Mouse (Mus musculus): ENCODE measurements around the gene Asah2.
"Not testable (repeated sequence)": the region's sequence is repeated elsewhere in the genome, so short reads cannot be mapped to it uniquely, and the experiment has no call there.

The Asah2 gene

DNA sequence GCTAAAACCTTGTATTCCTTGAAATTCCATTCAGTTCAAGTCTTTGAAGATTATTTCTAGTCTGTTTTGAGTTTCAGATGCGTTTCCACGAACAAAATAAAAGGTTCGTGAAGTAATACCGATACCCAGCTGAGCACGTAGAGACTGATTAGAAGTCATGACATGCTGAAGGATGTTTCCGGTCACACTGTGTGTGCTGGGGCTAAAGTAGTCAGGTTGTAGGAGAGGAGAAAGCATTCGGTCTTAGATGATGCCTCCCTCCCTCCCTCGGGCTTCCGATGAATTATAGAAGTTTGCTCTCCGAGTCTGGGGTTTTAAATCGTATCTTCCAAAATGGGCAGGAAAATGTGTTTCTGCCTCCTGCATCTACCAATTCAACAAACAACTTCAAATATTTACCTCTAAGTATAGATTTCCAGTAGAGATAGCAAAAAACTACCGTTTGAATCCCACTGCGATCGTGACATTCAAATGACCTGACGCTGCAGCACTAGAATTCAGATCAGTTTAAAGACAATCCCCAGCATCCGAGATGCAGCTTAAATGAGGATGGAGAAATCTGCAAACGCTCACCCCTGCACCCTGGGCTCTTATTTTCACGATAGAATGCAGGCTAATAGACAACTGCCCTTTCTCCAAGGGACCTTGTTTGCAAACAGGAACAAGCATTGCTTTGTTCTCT is 5.6 kb downstream of the Asah2 start:
- no peak for DNase-seq

DNA sequence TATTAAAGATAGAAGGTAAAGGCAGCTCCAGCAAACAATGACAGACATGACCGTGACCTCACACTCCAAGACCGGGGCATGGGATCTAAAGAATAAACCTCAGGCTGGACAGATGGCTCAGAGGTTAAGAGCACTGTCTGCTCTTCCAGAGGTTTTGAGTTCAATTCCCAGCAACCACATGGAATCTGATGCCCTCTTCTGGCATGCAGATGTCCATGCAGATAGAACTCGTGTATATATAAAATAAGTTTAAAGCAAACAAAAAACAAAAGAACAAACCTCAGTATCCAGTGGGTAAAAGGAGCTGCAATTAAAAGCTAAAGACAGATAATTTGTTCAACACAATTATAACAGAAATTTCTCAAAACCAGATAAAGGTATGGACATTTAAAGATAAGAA is 9.4 kb downstream of the Asah2 start:
- no peak for DNase-seq

DNA sequence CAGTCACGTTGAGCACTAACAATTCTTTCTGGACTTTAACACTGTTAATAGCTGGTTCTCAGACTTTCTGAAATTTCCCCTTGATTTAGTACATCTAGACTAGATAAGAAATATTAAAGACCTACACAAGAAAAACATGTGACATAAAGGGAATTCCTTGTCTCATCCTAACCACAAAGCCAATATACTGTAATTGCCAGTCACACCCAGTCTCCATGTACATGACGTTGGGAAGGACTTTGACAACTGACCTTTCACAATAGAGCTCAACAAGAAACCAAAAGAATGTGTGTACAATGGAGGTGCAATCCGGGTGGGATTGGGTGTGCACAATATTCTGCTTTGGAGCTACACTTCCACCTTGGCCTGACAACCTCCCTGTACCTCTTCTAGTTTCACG is 15.7 kb downstream of the Asah2 start:
- DNase-seq: no peak

DNA sequence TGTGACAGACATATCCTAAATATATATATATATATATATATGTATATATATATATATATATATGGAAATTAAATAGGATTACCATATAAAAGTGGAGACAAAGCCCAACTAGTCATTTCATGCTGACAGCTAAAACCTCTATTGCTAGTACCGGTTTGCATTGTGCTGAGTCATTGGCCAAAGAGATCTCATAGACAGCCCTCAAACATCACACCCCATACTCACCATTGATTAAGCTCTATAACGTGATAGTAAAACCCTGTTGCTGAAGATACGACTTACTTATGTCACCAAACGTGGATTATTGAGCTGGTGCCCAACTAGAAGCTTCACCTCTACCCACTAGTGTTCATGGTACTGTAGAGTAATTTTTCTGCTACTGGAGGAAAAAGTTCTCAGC is 17.2 kb downstream of the Asah2 start:
- no peak for DNase-seq

DNA sequence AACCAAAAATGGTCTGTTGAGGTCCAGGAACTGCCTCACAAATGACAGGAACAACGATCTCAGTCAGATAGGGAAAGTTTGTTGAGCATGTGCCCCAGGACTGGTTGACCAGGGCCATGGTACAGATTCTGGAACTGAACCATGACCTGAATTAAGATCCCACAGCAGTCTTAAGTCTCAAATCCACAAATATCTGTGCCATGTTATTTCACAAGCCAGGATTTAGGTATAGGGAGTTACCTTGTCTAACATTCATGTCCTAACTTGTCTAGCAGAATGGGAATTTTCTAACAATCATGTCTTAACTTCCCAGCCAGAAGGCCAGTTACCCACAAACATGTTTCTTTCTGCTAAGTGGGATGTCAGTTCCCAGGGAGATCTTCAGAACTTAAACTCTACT is 19.4 kb downstream of the Asah2 start:
- no peak for DNase-seq

DNA sequence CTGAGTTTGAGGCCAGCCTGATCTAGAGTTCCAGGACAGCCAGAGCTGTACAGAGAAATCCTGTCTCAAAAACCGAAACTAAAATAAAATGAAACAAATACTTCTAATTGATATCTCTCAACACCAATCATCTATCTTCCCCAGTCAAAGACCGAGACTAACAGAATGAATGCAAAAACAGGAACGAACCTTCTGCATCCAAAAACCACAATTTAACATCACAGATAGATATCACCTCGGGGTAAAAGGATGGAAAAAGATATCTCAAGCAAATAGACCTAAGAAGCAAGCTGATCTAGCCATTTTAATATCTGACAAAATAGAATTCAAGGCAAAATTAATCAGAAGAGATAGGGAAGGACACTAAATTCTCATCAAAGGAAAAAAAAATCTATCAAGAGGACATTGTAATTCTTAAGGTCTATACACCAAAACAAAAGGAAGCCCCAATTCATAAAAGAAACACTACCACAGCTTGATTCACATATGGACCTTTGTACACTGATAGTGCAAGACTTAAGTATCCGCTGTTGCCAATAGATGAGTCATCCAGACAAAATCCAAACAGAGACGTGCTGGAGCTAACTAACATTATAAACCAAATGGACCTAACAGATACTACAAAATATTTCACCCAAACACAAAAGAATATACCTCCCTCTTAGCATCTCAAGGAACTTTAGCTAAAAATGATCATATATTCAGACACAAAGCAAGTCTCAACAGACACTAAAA is 20.1 kb downstream of the Asah2 start:
- DNase-seq: no peak

DNA sequence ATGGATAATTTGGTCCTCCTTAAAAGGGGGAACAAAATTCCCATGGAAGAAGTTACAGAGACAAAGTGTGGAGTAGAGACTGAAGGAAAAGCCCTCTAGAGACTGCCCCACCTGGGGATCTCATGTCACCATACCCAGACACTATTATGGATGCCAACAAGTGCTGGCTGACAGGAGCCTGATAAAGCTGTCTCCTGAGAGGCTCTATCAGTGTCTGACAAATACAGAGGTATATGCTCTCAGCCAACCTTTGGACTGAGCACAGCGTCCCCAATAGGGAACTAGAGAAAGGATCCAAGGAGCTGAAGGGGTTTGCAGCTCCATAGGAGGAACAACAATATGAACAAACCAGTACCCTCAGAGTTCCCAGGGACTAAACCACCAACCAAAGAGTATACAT is 23.2 kb downstream of the Asah2 start:
- DNase-seq: not testable (repeated sequence)

DNA sequence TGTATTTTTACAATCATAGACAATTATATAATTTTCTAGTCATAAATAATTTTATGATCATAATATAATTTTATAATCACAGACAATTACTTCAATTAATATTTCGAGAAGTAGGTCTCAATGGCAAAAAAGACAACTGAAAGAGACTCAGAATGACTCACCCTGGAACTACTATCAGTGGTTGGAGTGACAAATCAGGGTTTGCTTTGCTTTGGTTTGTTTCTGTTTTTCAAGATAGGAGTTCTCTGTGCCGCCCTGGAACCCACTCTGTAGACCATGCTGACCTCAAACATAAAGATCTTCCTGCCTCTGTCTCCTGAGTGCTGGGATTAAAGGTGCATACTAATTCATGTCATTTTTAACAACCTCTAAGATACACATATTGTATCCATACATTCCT is 37.7 kb downstream of the Asah2 start:
- DNase-seq: no peak

DNA sequence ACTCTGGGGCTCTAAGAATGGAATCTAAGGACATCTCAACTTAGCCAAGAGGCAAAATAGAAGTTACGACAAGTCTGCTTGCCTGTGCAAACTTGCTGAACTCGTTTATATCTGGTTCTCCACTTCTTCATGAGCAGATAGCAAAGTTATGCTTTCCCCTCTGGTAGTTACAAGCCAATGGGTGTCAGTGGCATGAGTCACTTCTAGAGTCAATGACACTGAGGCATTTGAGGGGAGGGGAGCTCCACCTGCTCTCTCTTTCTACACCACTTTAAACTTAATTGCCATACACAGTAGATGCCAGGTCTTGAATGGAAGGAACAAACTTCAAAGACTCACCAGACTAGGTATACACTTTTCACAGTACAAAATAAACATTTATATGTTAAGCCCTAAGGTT is 38.4 kb downstream of the Asah2 start:
- DNase-seq: no peak

DNA sequence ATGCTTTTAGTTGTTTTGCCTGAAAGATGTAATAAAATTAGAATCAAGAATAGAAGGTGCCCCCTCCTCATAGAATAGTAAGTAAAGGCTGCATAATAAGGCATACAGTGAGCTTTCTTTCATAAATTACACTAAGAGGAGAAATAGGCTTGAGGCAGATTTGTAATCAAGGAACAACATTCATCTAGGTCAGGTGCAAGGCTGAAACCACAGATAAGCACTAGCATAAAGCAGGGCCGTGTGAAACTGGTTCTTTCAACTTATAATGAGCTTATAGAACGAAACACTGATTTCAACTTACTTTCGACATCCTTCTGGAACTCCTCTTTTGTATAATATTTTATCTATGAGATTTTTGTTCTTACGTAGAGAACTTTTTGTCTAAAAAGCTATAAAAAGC is 40.3 kb downstream of the Asah2 start:
- DNase-seq: no peak

DNA sequence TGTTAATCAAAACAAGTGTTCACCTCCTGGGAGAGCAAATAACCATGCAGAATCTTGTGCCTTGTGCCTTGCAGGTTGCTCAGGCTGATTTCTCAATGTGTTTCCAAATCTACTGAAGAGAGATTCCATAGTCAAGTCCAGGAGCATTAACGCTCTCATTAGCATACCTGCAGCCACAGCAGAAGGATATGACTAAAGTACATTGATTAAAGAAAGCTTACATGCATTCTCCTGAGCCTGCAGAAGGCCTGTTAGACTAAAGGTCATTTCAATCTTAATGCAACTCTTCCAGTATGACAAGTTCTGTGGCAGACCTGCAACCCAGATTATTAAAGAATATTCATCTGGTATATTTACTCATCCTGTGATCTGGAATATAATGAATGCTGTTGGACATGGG is 46.7 kb downstream of the Asah2 start:
- DNase-seq: no peak

DNA sequence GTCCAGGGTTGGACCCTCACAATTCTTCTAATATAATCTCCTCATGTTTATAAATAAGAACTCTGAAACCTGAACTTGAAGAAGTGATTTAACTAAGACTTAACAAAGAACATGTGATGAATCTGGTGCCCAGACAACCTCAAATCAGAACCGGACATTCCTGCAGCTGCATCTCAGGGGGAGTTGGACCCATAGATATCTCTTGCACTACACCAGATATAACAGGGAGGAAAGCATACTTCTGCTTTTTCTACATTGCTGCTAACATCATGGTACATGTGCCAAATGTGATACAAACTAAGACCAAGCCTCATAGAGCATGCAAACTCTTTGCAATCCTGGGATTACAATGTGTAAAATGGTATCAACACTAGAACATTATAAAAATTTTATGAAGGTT is 51.8 kb downstream of the Asah2 start:
- no peak for DNase-seq

DNA sequence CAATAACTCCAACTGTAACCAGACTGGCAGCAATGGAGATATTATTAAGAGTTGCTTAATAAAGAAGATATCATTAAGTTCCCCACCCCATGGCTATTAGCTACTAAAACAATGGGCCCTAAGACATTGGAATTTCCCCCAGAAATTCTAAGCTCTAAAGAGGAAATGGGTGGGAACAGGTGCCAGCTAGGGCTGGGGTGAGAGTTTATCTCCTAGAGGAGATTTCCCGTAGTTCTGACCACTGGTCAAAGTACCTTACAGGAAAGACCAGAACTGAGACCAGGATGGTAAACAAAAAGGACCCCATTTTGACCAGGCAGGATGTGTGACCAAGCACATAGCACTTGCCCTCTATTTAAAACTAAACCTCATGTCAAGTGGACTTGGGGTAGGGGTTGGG is 52.3 kb downstream of the Asah2 start:
- DNase-seq: no peak

DNA sequence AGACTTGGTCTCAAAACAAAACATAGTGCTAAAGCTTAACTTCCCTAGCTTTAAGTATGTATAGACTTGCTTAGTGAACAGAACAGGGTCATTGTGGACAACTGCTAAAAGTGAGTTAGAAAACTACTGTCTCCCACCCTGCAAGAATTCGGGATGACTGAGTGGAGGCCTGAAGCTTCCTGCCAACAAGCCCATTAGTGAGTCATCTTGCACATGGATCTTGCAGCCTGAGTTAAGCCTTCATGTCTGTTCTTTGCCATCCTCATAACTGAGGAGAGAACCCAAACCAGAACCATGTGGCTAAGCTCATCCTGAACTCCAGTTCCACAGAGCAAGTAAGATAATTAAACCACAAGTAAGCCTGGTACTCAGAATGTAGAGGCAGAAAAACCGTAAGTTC is 56.8 kb downstream of the Asah2 start:
- no peak for DNase-seq

DNA sequence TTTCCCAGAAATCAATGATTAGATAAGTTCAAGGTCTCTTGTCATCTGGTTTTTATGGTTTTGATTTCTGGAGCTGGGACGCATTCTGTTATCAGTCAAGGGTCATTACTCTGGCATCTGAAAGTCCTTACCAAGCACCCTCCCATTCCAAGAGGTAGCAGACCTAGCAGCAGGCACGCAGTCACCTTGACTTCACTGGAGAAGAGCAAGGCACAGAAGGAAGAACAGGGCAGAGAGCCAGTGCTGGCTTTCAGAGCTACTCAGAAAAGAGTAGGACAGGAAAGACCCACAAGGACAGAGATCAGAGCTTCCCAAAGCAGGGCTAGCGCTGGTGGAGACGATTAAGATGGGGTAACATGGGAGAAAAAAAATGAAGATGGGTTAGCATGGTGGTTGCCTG is 75.1 kb downstream of the Asah2 start:
- DNase-seq: no peak

DNA sequence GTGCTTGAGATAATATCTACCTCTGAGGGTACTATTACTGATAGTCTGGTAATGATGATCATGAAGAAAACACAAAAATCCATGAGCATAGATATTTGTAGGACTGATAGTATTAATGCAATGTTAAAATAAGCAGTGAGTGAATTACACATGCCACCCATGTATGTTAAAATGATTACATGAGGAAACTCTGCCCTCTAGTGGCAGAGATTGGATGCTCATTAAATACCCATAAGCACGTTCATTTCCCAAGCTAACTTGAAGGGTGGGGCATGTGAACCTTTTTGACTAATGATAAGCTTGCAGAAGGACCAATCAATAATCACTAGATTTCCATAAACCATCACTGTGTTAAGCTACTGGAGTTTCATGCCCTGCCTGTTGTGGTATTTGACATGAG is 77.6 kb downstream of the Asah2 start:
- DNase-seq: peak; percentile 38

DNA sequence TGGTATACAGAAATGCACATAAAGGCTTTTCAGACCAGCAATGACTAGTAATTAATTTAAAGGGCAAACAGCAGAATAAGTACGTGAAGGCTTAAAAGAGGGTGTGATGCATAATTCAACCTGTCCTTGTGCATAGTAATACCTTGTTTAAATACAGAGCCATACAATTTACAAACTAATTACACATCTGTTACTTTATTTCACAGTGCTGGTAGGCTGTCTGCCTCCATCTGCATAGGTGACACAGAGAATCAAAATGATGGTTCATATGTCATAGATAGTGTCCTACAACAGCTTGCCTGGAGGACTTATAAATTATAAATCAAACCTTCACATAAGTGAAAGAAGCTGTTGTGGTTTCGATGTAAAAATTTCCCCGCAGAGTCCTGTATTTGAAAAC is 82.6 kb downstream of the Asah2 start:
- no peak for DNase-seq

DNA sequence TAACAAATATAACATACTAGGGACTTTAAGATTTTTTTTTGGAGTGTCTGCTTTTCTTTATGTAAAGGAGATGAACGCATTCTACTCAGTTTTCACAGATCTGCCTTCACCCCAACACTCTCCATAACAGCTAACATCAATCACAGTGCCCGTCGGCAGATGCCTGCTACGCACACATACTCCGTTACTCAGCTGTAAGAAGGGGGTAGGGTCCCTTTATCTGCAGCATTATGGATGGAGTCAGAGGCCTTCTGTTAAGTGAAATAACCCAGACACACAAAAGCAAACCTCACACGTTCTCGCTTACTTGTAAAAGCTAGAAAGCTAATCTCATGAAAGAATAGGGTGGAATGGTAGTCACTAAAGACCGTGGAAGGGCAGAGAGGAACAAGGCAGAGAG is 88.3 kb downstream of the Asah2 start:
- no peak for DNase-seq

DNA sequence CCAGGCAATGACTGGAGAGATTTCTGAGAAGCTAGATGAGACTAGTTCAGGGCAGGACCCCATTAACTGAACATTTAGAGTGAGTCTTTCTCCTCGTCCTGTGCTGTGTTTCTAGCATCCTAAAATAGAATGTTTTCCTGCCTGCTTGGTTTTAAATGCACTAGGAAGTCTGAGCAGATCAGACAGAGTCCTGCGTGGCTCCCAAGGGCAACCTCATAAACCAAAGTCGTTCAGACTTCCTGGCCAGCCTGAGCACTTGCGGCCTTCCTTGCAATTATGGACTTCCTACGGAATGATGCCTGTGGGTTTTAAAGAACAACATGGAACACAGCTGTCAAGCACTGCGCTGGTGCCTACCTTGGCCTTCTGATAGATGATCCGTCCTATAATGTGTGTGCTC is 89.4 kb downstream of the Asah2 start:
- DNase-seq: no peak

DNA sequence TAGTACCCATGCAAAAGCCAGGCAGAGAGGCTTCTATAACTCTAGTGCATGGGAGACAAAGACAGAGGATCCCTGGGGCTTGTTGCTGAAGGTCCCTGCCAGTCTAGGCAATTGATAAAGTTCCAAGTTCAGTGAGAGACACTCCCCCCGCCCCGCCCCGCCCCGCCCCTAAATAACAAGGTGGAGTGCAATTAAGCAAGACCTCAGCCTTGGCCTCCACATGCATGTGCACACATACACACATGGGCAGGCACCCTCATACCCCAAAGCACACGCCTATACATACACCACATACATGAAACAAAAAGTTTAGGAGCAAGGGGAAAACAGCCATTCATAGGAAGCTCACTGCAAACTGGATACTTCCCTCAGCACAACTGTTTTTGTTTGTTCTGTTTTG is 90.0 kb downstream of the Asah2 start:
- DNase-seq: no peak

DNA sequence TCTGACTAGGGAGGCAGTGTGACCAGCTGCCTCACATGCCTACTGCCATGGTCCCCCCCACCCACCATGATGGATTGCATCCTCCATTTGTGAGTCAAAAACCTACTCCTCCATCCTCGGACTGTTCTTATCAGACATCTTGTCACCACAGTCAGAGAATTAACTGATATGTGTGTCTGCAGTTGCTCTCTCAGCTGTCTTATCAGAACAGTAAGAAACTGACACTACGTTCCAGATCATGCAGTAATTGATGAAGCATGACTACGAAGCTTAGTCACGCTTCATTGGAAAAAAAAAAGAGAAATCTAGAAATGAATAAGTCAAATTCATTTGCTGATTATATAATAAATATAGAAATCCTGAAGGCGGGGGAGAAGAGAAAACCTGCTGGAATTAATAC is 105.4 kb downstream of the Asah2 start:
- no peak for DNase-seq

DNA sequence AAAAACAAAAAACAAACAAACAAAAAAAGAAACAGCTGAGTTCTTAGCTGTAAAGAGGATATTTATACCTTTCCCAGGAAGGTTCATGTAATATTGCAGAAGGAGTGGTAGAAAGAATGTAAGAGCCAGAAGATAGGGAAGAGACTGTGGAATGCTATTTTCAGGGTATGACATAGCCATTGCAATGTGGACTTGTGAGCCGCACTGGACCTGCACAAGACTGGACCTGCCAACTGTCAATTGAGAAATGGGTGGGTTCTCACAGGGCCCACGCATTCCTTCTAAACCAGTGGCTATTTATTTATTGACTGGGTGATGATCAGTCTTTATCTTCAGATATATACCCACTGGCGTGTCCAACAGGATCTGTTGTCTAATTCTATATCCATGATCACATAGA is 111.1 kb downstream of the Asah2 start:
- DNase-seq: no peak

DNA sequence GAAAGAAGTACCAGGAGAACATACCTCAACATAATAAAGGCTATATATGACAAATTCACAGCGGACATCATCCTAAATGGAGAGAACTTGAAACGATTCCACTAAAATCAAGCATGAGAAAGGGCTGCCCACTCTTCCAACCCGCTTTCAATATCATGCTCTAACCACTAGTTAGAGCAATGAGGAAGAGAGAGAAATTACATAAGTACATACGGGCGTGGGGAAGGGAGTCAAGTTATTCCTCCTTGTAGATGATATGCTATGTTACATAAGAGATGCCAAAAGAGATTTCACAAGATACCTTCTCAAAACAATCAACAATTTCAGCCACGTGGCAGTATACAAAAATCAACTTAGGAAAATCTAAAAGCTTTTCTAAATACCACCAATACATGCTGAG is 117.0 kb downstream of the Asah2 start:
- no peak for DNase-seq

DNA sequence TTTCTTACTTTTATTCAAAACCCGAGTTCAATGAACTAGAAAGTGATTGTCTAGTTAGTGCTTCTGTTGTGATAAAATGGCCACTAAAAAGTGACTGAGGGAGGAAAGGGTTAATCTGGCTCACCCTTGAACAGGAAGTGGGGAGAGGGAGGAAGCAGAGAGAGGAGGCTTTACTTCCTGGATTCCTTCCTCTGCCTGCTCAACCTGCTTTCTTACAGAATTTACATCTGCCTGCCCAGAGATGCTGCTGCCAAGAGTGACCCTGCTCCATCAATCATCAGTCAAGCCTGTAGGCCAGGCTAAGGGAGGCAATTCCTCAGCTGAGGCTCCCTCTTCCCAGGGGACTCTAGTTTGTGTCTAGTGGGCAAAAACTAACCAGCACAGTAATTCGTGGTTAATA is 132.1 kb downstream of the Asah2 start:
- no peak for DNase-seq

DNA sequence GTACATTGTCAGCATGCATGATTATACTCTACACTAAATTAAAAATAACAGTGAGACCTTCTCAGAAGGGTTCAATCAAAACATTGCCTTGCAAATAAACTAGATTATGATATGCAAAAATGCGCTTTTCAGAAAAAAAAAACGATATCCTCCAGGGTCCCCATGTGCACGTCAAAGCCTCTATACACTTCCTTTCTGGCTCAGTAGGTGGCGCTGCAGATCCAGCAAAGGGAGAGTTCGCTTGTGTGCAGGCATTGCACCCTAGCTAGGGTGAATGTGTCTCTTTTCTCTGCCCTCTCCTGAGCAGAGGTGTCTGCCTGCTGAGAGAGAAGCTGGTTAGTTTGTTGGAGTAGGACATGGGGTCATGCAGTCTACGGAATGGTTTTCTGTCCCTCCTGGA is 136.0 kb downstream of the Asah2 start:
- peak; percentile 66 for DNase-seq

Measured in cerebellum, adult 9-10 months (tissue).